Mouse (Mus musculus) thymus, adult 2 months (tissue): Measurements from ENCODE around the gene L3mbtl1. TPM values are rescaled to one million over a fixed set of nuclear protein-coding genes. Genes with fewer than 3 reads are reported as not detected.

Experiments
- DNase-seq: peaks from one replicate; pipeline ENCODE4 v3.0.0; 2021
- H3K27ac ChIP-seq: fragments of 200-500 bp; 2 replicates; pipeline ENCODE4 v1.5.1; 2012; ENCODE audit warnings: low read length, control low read depth; ENCODE audit not compliant: control insufficient read depth, insufficient read depth
- H3K27me3 ChIP-seq: fragments of 200-500 bp; 2 replicates; pipeline ENCODE4 v1.6.1; 2012; ENCODE audit warnings: mild to moderate bottlenecking, low read length, moderate library complexity, mixed read lengths; ENCODE audit not compliant: control insufficient read depth, insufficient read depth
- H3K36me3 ChIP-seq: fragments of 200-500 bp; 2 replicates; pipeline ENCODE4 v1.6.1; 2012; ENCODE audit warnings: mild to moderate bottlenecking, low read length, moderate library complexity; ENCODE audit not compliant: control insufficient read depth, insufficient read depth
- H3K4me1 ChIP-seq: fragments of 200-500 bp; replicated peaks from 2 replicates; pipeline ENCODE4 v1.6.1; 2012; ENCODE audit warnings: low read length; ENCODE audit not compliant: control insufficient read depth, insufficient read depth
- H3K4me3 ChIP-seq: fragments of 200-500 bp; 2 replicates; pipeline ENCODE4 v1.5.1; 2012; ENCODE audit warnings: mild to moderate bottlenecking, low read length, control low read depth, moderate library complexity; ENCODE audit not compliant: control insufficient read depth, insufficient read depth
- CTCF ChIP-seq: fragments of 200-500 bp; IDR thresholded peaks from 2 replicates; pipeline ENCODE4 v1.5.1; 2012; ENCODE audit warnings: mild to moderate bottlenecking, control low read depth, low read length, moderate library complexity, borderline replicate concordance; ENCODE audit not compliant: control insufficient read depth, poor library complexity, insufficient read depth; ENCODE audit errors: extremely low read depth
- POLR2A ChIP-seq: fragments of 200-500 bp; IDR thresholded peaks from 2 replicates; pipeline ENCODE4 v1.6.1; 2012; ENCODE audit warnings: mild to moderate bottlenecking, low read length, control low read depth, moderate library complexity; ENCODE audit not compliant: control insufficient read depth, poor library complexity, insufficient read depth; ENCODE audit errors: extremely low read depth
- WGBS: fragments of 180-500 bp; shearing (Covaris S2); methylation state at CpG from one replicate; pipeline ENCODE4 v1.1.7; 2018; 5-methylcytosine and 5-hydroxymethylcytosine counted together
- polyA plus RNA-seq: library from polyadenylated mRNA; depleted of rRNA; stranded (reverse); fragments of >200 nt; gene quantifications from 2 replicates; pipeline ENCODE4 v1.2.3, GENCODE M21; 2012

Gene L3mbtl1
- polyA plus RNA-seq, 1 experiment, result 0.19 TPM

GRCm38 (mm10) chr2:162914519-162914918 is 28.8 kb upstream of the L3mbtl1 start:
- no peak overlapping the region for H3K4me3 ChIP-seq
- TF ChIP-seq POLR2A (no peak), CTCF (no peak)
- no peaks in the 10 kb centered on the region for H3K27me3 ChIP-seq
- no peak for DNase-seq
- WGBS, result 55% methylated on average over 2 of the region's 2 CpGs
- H3K27ac ChIP-seq, result no peak overlapping the region
- no peaks in the 10 kb centered on the region for H3K36me3 ChIP-seq
- H3K4me1 ChIP-seq, result no peaks in the 10 kb centered on the region

GRCm38 (mm10) chr2:162919926-162920325 is 23.3 kb upstream of the L3mbtl1 start:
- TF ChIP-seq CTCF (no peak), POLR2A (no peak)
- WGBS, result 82% methylated on average over 5 of the region's 5 CpGs
- Histone ChIP-seq H3K4me3 (no peak overlapping the region), H3K36me3 (no peaks in the 10 kb centered on the region), H3K27ac (no peak overlapping the region), H3K27me3 (no peaks in the 10 kb centered on the region), H3K4me1 (no peaks in the 10 kb centered on the region)
- DNase-seq, result no peak

GRCm38 (mm10) chr2:162922183-162922582 is 21.1 kb upstream of the L3mbtl1 start:
- H3K4me3 ChIP-seq, result no peak overlapping the region
- DNase-seq, result peak; percentile 46
- H3K27ac ChIP-seq, result no peak overlapping the region
- 10% methylated on average over 6 of the region's 6 CpGs for WGBS
- TF ChIP-seq POLR2A (no peak), CTCF (no peak)
- no peaks in the 10 kb centered on the region for H3K27me3 ChIP-seq
- H3K36me3 ChIP-seq, result no peaks in the 10 kb centered on the region
- no peaks in the 10 kb centered on the region for H3K4me1 ChIP-seq

GRCm38 (mm10) chr2:162922834-162923233 is 20.4 kb upstream of the L3mbtl1 start:
- no peak overlapping the region for H3K27ac ChIP-seq
- TF ChIP-seq POLR2A (no peak), CTCF (no peak)
- DNase-seq, result no peak
- H3K27me3 ChIP-seq, result no peaks in the 10 kb centered on the region
- no peaks in the 10 kb centered on the region for H3K36me3 ChIP-seq
- H3K4me1 ChIP-seq, result no peaks in the 10 kb centered on the region
- WGBS, result 86% methylated on average over 5 of the region's 5 CpGs
- H3K4me3 ChIP-seq, result no peak overlapping the region

- Histone ChIP-seq H3K4me3 (no peak overlapping the region), H3K27me3 (no peaks in the 10 kb centered on the region; the same call in 1 of the 2 replicates), H3K4me1 (no peaks in the 10 kb centered on the region), H3K36me3 (no peaks in the 10 kb centered on the region), H3K27ac (no peak overlapping the region)
- no peak for DNase-seq
- no peak for TF ChIP-seq CTCF
- WGBS, result 95% methylated on average over 5 of the region's 5 CpGs
Measured at GRCm38 (mm10) chr2:162924126-162924525, 19.1 kb upstream of the L3mbtl1 start.

- no peak overlapping the region for H3K27ac ChIP-seq
- no peak for DNase-seq
Measured at GRCm38 (mm10) chr2:162927918-162928585, 15.2 kb upstream of the L3mbtl1 start.

GRCm38 (mm10) chr2:162929704-162930103 is 13.6 kb upstream of the L3mbtl1 start:
- no peaks in the 10 kb centered on the region; the same call in 1 of the 2 replicates for H3K27me3 ChIP-seq
- no peak overlapping the region for H3K27ac ChIP-seq
- H3K36me3 ChIP-seq, result peaks cover 20% of the 10 kb centered on the region
- DNase-seq, result no peak
- no peak overlapping the region for H3K4me3 ChIP-seq
- 95% methylated on average over 3 of the region's 3 CpGs for WGBS
- H3K4me1 ChIP-seq, result peaks cover 4% of the 10 kb centered on the region
- TF ChIP-seq POLR2A, result no peak
- TF ChIP-seq CTCF, result no peak

More at GRCm38 (mm10) chr2:162927918-162928585, 15.2 kb upstream of the L3mbtl1 start:
- peaks cover 3% of the 10 kb centered on the region; the same call in 1 of the 2 replicates for H3K36me3 ChIP-seq
- H3K4me1 ChIP-seq, result peaks cover 4% of the 10 kb centered on the region
- no peak for TF ChIP-seq CTCF
- no peak for TF ChIP-seq POLR2A
- 77% methylated on average over 3 of the region's 3 CpGs for WGBS
- no peaks in the 10 kb centered on the region; the same call in 1 of the 2 replicates for H3K27me3 ChIP-seq
- H3K4me3 ChIP-seq, result no peak overlapping the region
